In the genomic region with DNA sequence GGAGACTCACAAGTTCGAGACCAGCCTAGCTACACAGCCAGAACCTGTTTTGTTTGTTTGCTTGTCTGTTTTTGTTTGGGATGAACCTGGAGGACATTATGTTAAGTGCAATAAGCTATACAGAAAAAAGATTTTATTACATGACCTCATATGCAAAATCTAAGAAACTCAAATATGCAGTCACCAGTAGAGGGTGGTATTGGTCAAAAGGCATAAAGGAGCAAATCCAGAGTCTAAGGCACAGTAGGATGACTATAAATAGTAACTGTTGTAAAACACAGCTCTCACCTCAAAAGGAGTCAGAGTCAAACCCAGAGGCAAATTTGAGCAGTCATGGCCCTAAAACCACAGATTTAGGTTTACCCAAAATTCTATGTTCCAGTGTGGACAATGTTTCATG, we compare ENCODE assay signal across 11 mouse cellular contexts. TPM values are rescaled to one million over a fixed set of nuclear protein-coding genes. Genes with fewer than 3 reads are reported as not detected.
DNase-seq lines count a peak whose midpoint lies in the region; ATAC-seq and TF ChIP-seq lines count a peak whose summit lies in the region.
"Had no signal": no experiment of that assay in that cellular context is flagged by ENCODE, and none has a peak within 500 bp of the region (broad histone marks: within the 10 kb centered on the region; RNA-seq: fewer than 3 reads in every experiment).

No protein-coding gene starts in this region.

- ATAC-seq in CD4-positive, CD25-positive, alpha-beta regulatory T cell, adult 4 months: peak; percentile 54
- no peak for ATAC-seq in forebrain, embryonic 13.5 days

- H3K4me2 ChIP-seq in forebrain, embryonic 13.5 days: no peak overlapping the region

- H3K9ac ChIP-seq in forebrain, embryonic 13.5 days: no peak overlapping the region

- H3K9me3 ChIP-seq in forebrain, embryonic 13.5 days (replicated peaks): no peaks in the 10 kb centered on the region
- H3K9me3 ChIP-seq: hindbrain, embryonic 10.5 days had no signal

- H3K27me3 ChIP-seq in forebrain, embryonic 13.5 days: no peaks in the 10 kb centered on the region

- H3K4me1 ChIP-seq in forebrain, embryonic 13.5 days: peaks cover 17% of the 10 kb centered on the region

- H3K36me3 ChIP-seq in forebrain, embryonic 13.5 days (ENCODE audit: poor library complexity, severe bottlenecking): no peaks in the 10 kb centered on the region

- DNase-seq in left cerebral cortex, adult 2 months (ENCODE audit: extremely low spot score in 1 of 2, low spot score in 2 of 2): no peak
- DNase-seq in left cerebral cortex, postnatal 36 days (ENCODE audit: low spot score in 2 of 2): no peak
- peak; percentile 76 for DNase-seq in NIH3T3 (ENCODE audit: low read depth)
- DNase-seq in large intestine, adult 2 months (ENCODE audit: low read depth, low spot score): peak; percentile 28
- no peak for DNase-seq in gastrocnemius, postnatal 25 days
- DNase-seq in testis, postnatal 10 days (ENCODE audit: low spot score): no peak

- H3K27ac ChIP-seq in left cerebral cortex, adult 2 months: no peak overlapping the region
- H3K27ac ChIP-seq in forebrain, embryonic 13.5 days: no peak overlapping the region
- H3K27ac ChIP-seq: hindbrain, embryonic 10.5 days; macrophage had no signal

- intact Hi-C loops in left cerebral cortex, adult 2 months (cut with DNase I): no loop called here
- intact Hi-C loops in left cerebral cortex, postnatal 36 days (cut with DNase I): no loop called here

- WGBS in large intestine, adult 2 months: 83% methylated on average over 1 of the region's 1 CpGs
- WGBS in forebrain, embryonic 13.5 days: 91% methylated on average over 1 of the region's 1 CpGs

- no peak overlapping the region for H3K4me3 ChIP-seq in left cerebral cortex, adult 2 months
- no peak overlapping the region for H3K4me3 ChIP-seq in forebrain, embryonic 13.5 days
- H3K4me3 ChIP-seq: hindbrain, embryonic 10.5 days had no signal

- TF ChIP-seq CTCF in left cerebral cortex, adult 2 months (IDR thresholded peaks at IDR 0.05): peak; percentile 47

RNA-seq across cellular contexts. Expression of a gene that starts 1.6 kb away (rescaled TPM):
- 1 to 10 TPM in 1 of 2 experiments, under 1 TPM in 1; 0.68 to 1.2 TPM for total RNA-seq in left cerebral cortex, adult 2 months (2021)
- 1 to 10 TPM in 1 of 2 experiments, under 1 TPM in 1; 0.99 to 1.9 TPM for total RNA-seq in left cerebral cortex, postnatal 36 days (2021)
- not detected for polyA plus RNA-seq in CD4-positive, CD25-positive, alpha-beta regulatory T cell, adult 4 months (2017; shearing (Covaris generic))
- polyA plus RNA-seq in large intestine, adult 2 months (2012; rRNA removed): not detected in 2 replicates
- not detected for total RNA-seq in gastrocnemius, postnatal 25 days (2021)
- polyA plus RNA-seq in forebrain, embryonic 13.5 days (2015; fragmentation: Nextera tagmentation; extraction: Ambion mirVana): not detected in 2 replicates
- total RNA-seq: layer of hippocampus, postnatal 25 days had no signal
- polyA plus RNA-seq: hindbrain, embryonic 10.5 days; macrophage had no signal

RNA-seq across cellular contexts. Expression of a gene that starts 2.9 kb away (rescaled TPM):
- total RNA-seq in left cerebral cortex, adult 2 months (2021): 10 to 100 TPM in 1 of 2 experiments, 1 to 10 TPM in 1; 8.2 to 11.2 TPM
- 10 to 100 TPM in 1 of 2 experiments, 1 to 10 TPM in 1; 7.6 to 11.6 TPM for total RNA-seq in left cerebral cortex, postnatal 36 days (2021)
- 1 to 10 TPM; 8.6 to 9.8 TPM for polyA plus RNA-seq in CD4-positive, CD25-positive, alpha-beta regulatory T cell, adult 4 months (2017; shearing (Covaris generic))
- 2.8 and 4.7 TPM in 2 replicates for polyA plus RNA-seq in large intestine, adult 2 months (2012; rRNA removed)
- total RNA-seq in gastrocnemius, postnatal 25 days (2021): 1 to 10 TPM in 1 of 2 experiments, under 1 TPM in 1; 0.77 to 1.3 TPM
- polyA plus RNA-seq in forebrain, embryonic 13.5 days (2015; fragmentation: Nextera tagmentation; extraction: Ambion mirVana): 23.9 and 29.0 TPM in 2 replicates

Comparison
In these comparisons a context has a peak if more than half of its experiments do, and no peak if none do; other contexts are left out.
1. DNase-seq: peak in NIH3T3 (single experiment) and large intestine, adult 2 months (single experiment); none in left cerebral cortex, adult 2 months (0 of 2), left cerebral cortex, postnatal 36 days (0 of 2), gastrocnemius, postnatal 25 days (single experiment) and testis, postnatal 10 days (single experiment).